Mouse (Mus musculus) liver, embryonic 16.5 days (tissue): ENCODE measurements around the gene Usp11. TPM values are rescaled to one million over a fixed set of nuclear protein-coding genes. Genes with fewer than 3 reads are reported as not detected.

Experiments
- ATAC-seq: fragments of 200-750 bp; cut with Nextera tagmentation; 2 replicates; pipeline ENCODE4 v1.8.0; 2017; ENCODE audit warnings: low read depth, mild to moderate bottlenecking, moderate number of reproducible peaks, moderate library complexity
- H3K27ac ChIP-seq: fragments of 300-500 bp; sonication (generic); 2 replicates; pipeline ENCODE4 v1.5.1; 2014; ENCODE audit warnings: mild to moderate bottlenecking, low read length
- H3K27me3 ChIP-seq: fragments of 300-500 bp; sonication (generic); 2 replicates; pipeline ENCODE4 v1.6.1; 2014; ENCODE audit warnings: low read depth, low read length, mixed read lengths; ENCODE audit not compliant: control insufficient read depth, insufficient read depth
- H3K36me3 ChIP-seq: fragments of 300-500 bp; sonication (generic); 2 replicates; pipeline ENCODE4 v1.6.1; 2014; ENCODE audit warnings: mild to moderate bottlenecking; ENCODE audit not compliant: control insufficient read depth, insufficient read depth
- H3K4me1 ChIP-seq: fragments of 300-500 bp; sonication (generic); 2 replicates; pipeline ENCODE4 v1.6.1; 2014; ENCODE audit warnings: low read depth, low read length, mixed read lengths; ENCODE audit not compliant: control insufficient read depth
- H3K4me2 ChIP-seq: fragments of 300-500 bp; sonication (generic); 2 replicates; pipeline ENCODE4 v1.6.1; 2014; ENCODE audit warnings: low read depth, low read length, mixed read lengths
- H3K4me3 ChIP-seq: fragments of 300-500 bp; sonication (generic); 2 replicates; pipeline ENCODE4 v1.5.1; 2014; ENCODE audit warnings: low read depth, mild to moderate bottlenecking, low read length
- H3K9ac ChIP-seq: fragments of 300-500 bp; sonication (generic); 2 replicates; pipeline ENCODE4 v1.6.1; 2014; ENCODE audit warnings: low read depth, low read length
- H3K9me3 ChIP-seq: fragments of 300-500 bp; sonication (generic); replicated peaks from 2 replicates; pipeline ENCODE4 v1.6.1; 2016; ENCODE audit warnings: low read length; ENCODE audit not compliant: control insufficient read depth
- WGBS: fragments of 180-500 bp; shearing (Covaris S2); extraction: QIAGEN DNeasy Blood & Tissue Kit; methylation state at CpG from one replicate; pipeline ENCODE4 v1.1.7; 2014; ENCODE audit not compliant: insufficient replicate concordance; 5-methylcytosine and 5-hydroxymethylcytosine counted together
- polyA plus RNA-seq: library from polyadenylated mRNA; unstranded; fragments of >200 nt; fragmentation: Nextera tagmentation; extraction: Ambion mirVana; gene quantifications from 2 replicates; pipeline ENCODE4 v1.2.1, GENCODE M21; 2015

Usp11 gene
- polyA plus RNA-seq, 1 experiment from 2014 or later = 6.7 TPM

GRCm38 (mm10) chrX:20736479-20736878 lies 32.8 kb downstream of the Usp11 start:
- H3K27me3 ChIP-seq = no peaks in the 10 kb centered on the region
- ATAC-seq = no peak
- no peak overlapping the region for H3K27ac ChIP-seq
- no peaks in the 10 kb centered on the region for H3K4me1 ChIP-seq
- 71% methylated on average over 4 of the region's 4 CpGs for WGBS
- no peak overlapping the region for H3K9ac ChIP-seq
- H3K4me3 ChIP-seq = no peak overlapping the region
- no peak overlapping the region for H3K4me2 ChIP-seq
- H3K36me3 ChIP-seq = no peaks in the 10 kb centered on the region
- H3K9me3 ChIP-seq = no peaks in the 10 kb centered on the region

GRCm38 (mm10) chrX:20748829-20749228 lies 45.1 kb downstream of the Usp11 start:
- peak; percentile 11; the same call in 1 of the 2 replicates for ATAC-seq
- 42% methylated on average over 2 of the region's 2 CpGs for WGBS

GRCm38 (mm10) chrX:20761201-20761600 lies 57.5 kb downstream of the Usp11 start:
- 70% methylated on average over 4 of the region's 4 CpGs for WGBS
- ATAC-seq = no peak
- Histone ChIP-seq H3K9me3 (no peaks in the 10 kb centered on the region), H3K36me3 (no peaks in the 10 kb centered on the region), H3K27me3 (no peaks in the 10 kb centered on the region), H3K27ac (no peak overlapping the region), H3K9ac (no peak overlapping the region), H3K4me2 (no peak overlapping the region), H3K4me3 (no peak overlapping the region), H3K4me1 (no peaks in the 10 kb centered on the region)

More at GRCm38 (mm10) chrX:20748829-20749228, 45.1 kb downstream of the Usp11 start:
- no peaks in the 10 kb centered on the region for H3K27me3 ChIP-seq
- no peaks in the 10 kb centered on the region for H3K9me3 ChIP-seq
- no peaks in the 10 kb centered on the region for H3K36me3 ChIP-seq
- no peak overlapping the region for H3K27ac ChIP-seq
- no peak overlapping the region for H3K4me2 ChIP-seq
- no peak overlapping the region for H3K9ac ChIP-seq
- H3K4me1 ChIP-seq = no peaks in the 10 kb centered on the region
- no peak overlapping the region for H3K4me3 ChIP-seq

Other genes starting within 250 kb of the Usp11 start
- gene Rgn, start 154.1 kb upstream of the Usp11 start, polyA plus RNA-seq = 203 and 206 TPM in 2 replicates
- gene Rbm10, start 86.4 kb upstream of the Usp11 start, polyA plus RNA-seq = 26.6 and 28.4 TPM in 2 replicates
- 168 TPM in 2 replicates for gene Ndufb11, start 86.3 kb upstream of the Usp11 start, polyA plus RNA-seq
- 95.5 and 99.1 TPM in 2 replicates for gene Uba1, start 45.6 kb upstream of the Usp11 start, polyA plus RNA-seq
- gene Cdk16, start 16.0 kb upstream of the Usp11 start, polyA plus RNA-seq = 25.1 and 29.1 TPM in 2 replicates
- 40.7 and 42.1 TPM in 2 replicates for gene Araf, start 93.9 kb downstream of the Usp11 start, polyA plus RNA-seq
- 1.7 and 2.4 TPM in 2 replicates for gene Timp1, start 166.3 kb downstream of the Usp11 start, polyA plus RNA-seq
- 0.08 TPM in 1 of 2 replicates, not detected in the other for gene Syn1, start 217.1 kb downstream of the Usp11 start, polyA plus RNA-seq
- gene Cfp, start 227.6 kb downstream of the Usp11 start, polyA plus RNA-seq = 43.6 and 48.8 TPM in 2 replicates
- 2.2 and 2.3 TPM in 2 replicates for gene Elk1, start 246.7 kb downstream of the Usp11 start, polyA plus RNA-seq